Mouse (Mus musculus) spleen, embryonic (tissue): ENCODE results near the gene AC124108.1.

Experiments
- CTCF ChIA-PET: fragments of 350-600 bp; sonication (Branson Sonifier 250); formaldehyde crosslinking; loops from one replicate; lab custom pipeline; 2022; lab: Charles Lee

The AC124108.1 gene

GRCm38 (mm10) chr1:132200562-132201510 is 9.6 kb downstream of the AC124108.1 start:
- CTCF ChIA-PET: interaction anchor here (0.6 to 0.8 kb wide), 2 partner anchors 12 to 240 kb away, joined by 3 read pairs; no protein-coding TSS in a partner anchor

GRCm38 (mm10) chr1:132201511-132201860 is 10.2 kb downstream of the AC124108.1 start:
- CTCF ChIA-PET: interaction anchor here (0.8 kb wide), 1 partner anchor 13 kb away, joined by 3 read pairs; no protein-coding TSS in a partner anchor

GRCm38 (mm10) chr1:132201936-132202335 is 10.7 kb downstream of the AC124108.1 start:
- CTCF ChIA-PET: no interaction called here

GRCm38 (mm10) chr1:132202771-132203170 is 11.5 kb downstream of the AC124108.1 start:
- CTCF ChIA-PET: no interaction called here

GRCm38 (mm10) chr1:132205958-132206357 is 14.7 kb downstream of the AC124108.1 start:
- CTCF ChIA-PET: no interaction called here

- CTCF ChIA-PET: no interaction called here
Measured at GRCm38 (mm10) chr1:132206828-132207227, 15.6 kb downstream of the AC124108.1 start.

- CTCF ChIA-PET: no interaction called here
Measured at GRCm38 (mm10) chr1:132208154-132208553, 16.9 kb downstream of the AC124108.1 start.

GRCm38 (mm10) chr1:132209400-132209799 is 18.1 kb downstream of the AC124108.1 start:
- CTCF ChIA-PET: no interaction called here

- CTCF ChIA-PET: no interaction called here
Measured at GRCm38 (mm10) chr1:132210922-132211321, 19.7 kb downstream of the AC124108.1 start.

- CTCF ChIA-PET: no interaction called here
Measured at GRCm38 (mm10) chr1:132211672-132212071, 20.4 kb downstream of the AC124108.1 start.

- CTCF ChIA-PET: no interaction called here
Measured at GRCm38 (mm10) chr1:132212218-132212617, 21.0 kb downstream of the AC124108.1 start.

- CTCF ChIA-PET: interaction anchor here (0.7 kb wide), 1 partner anchor 935 kb away, joined by 3 read pairs; no protein-coding TSS in a partner anchor
Measured at GRCm38 (mm10) chr1:132213076-132213475, 21.8 kb downstream of the AC124108.1 start.

- CTCF ChIA-PET: no interaction called here
Measured at GRCm38 (mm10) chr1:132216276-132216675, 25.0 kb downstream of the AC124108.1 start.

- CTCF ChIA-PET: no interaction called here
Measured at GRCm38 (mm10) chr1:132221627-132222026, 30.4 kb downstream of the AC124108.1 start.

- CTCF ChIA-PET: interaction anchor here (0.7 kb wide), 1 partner anchor 238 kb away, joined by 3 read pairs; no protein-coding TSS in a partner anchor
Measured at GRCm38 (mm10) chr1:132222166-132222565, 30.9 kb downstream of the AC124108.1 start.

- CTCF ChIA-PET: no interaction called here
Measured at GRCm38 (mm10) chr1:132226297-132227080, 35.2 kb downstream of the AC124108.1 start.

GRCm38 (mm10) chr1:132229667-132230066 is 38.4 kb downstream of the AC124108.1 start, which contains the start of gene Gm10188:
Gm10188 (minus strand) TSS chr1:132229767.
- CTCF ChIA-PET: no interaction called here

- CTCF ChIA-PET: interaction anchor here (0.6 kb wide), 1 partner anchor 11 kb away, joined by 17 read pairs; no protein-coding TSS in a partner anchor
Measured at GRCm38 (mm10) chr1:132231470-132232274, 40.4 kb downstream of the AC124108.1 start.

- CTCF ChIA-PET: no interaction called here
Measured at GRCm38 (mm10) chr1:132233566-132233965, 42.3 kb downstream of the AC124108.1 start.

GRCm38 (mm10) chr1:132234757-132235273 is 43.6 kb downstream of the AC124108.1 start:
- CTCF ChIA-PET: interaction anchor here (0.6 kb wide), 1 partner anchor 81 kb away, joined by 3 read pairs; no protein-coding TSS in a partner anchor
